In genomic region chr13:36725881-36726280, GRCm38 (mm10) we compare ENCODE assay signal across 14 mouse cellular contexts. TPM values are rescaled to one million over a fixed set of nuclear protein-coding genes. Genes with fewer than 3 reads are reported as not detected.
DNase-seq lines count a peak whose midpoint lies in the region; ATAC-seq and TF ChIP-seq lines count a peak whose summit lies in the region.
"Had no signal": no experiment of that assay in that cellular context is flagged by ENCODE, and none has a peak within 500 bp of the region (broad histone marks: within the 10 kb centered on the region; RNA-seq: fewer than 3 reads in every experiment).

No protein-coding gene starts in this region.

- H3K36me3 ChIP-seq in hindbrain, postnatal 0 days (ENCODE audit: insufficient read depth, low read length) = no peaks in the 10 kb centered on the region
- no peaks in the 10 kb centered on the region for H3K36me3 ChIP-seq in midbrain, postnatal 0 days (ENCODE audit: insufficient read depth, low read length)
- H3K36me3 ChIP-seq: liver, embryonic 12.5 days had no signal

- peak overlapping the region; percentile 59 for H3K4me2 ChIP-seq in hindbrain, postnatal 0 days (ENCODE audit: low read depth, low read length)
- peak overlapping the region; percentile 18; the same call in 1 of the 2 replicates for H3K4me2 ChIP-seq in midbrain, postnatal 0 days (ENCODE audit: low read depth, low read length, poor library complexity, severe bottlenecking)

- no peak overlapping the region for H3K4me3 ChIP-seq in hindbrain, postnatal 0 days (ENCODE audit: low read length)
- H3K4me3 ChIP-seq in midbrain, postnatal 0 days (ENCODE audit: low read depth, low read length) = no peak overlapping the region

- H3K9me3 ChIP-seq in hindbrain, postnatal 0 days (ENCODE audit: low read length) = no peaks in the 10 kb centered on the region
- H3K9me3 ChIP-seq in midbrain, postnatal 0 days (ENCODE audit: low read length) = no peaks in the 10 kb centered on the region
- H3K9me3 ChIP-seq: liver, embryonic 12.5 days had no signal

- 0 out of 2 replicates have a peak, but pooled peaks cover 8% of the 10 kb centered on the region for H3K4me1 ChIP-seq in hindbrain, postnatal 0 days (ENCODE audit: insufficient read depth, low read length)
- no peaks in the 10 kb centered on the region for H3K4me1 ChIP-seq in midbrain, postnatal 0 days (ENCODE audit: insufficient read depth, low read length)

- ATAC-seq in cerebellum, adult (ENCODE audit: insufficient number of reproducible peaks, low FRiP score, low TSS enrichment) = no peak
- ATAC-seq in hindbrain, postnatal 0 days = no peak
- no peak for ATAC-seq in midbrain, postnatal 0 days (ENCODE audit: low FRiP score)
- ATAC-seq in megakaryocyte-erythroid progenitor cell, adult 5-6 weeks (replicated peaks; ENCODE audit: low FRiP score, low TSS enrichment, poor library complexity, severe bottlenecking) = no peak
- ATAC-seq in frontal cortex, adult (ENCODE audit: low TSS enrichment) = no peak
- ATAC-seq: liver, embryonic 12.5 days had no signal

- peak; percentile 16 for DNase-seq in cerebellum, adult 11 months
- peak; percentile 29 for DNase-seq in embryo, embryonic 9.5 days (ENCODE audit: extremely low spot score)
- DNase-seq in hindbrain, postnatal 0 days (ENCODE audit: low spot score) = peak; percentile 31
- DNase-seq in midbrain, postnatal 0 days (ENCODE audit: low spot score) = no peak
- DNase-seq in right cerebral cortex, postnatal 4 days = no peak
- DNase-seq: lung, postnatal 4 days; spleen, adult 18-20 months; thymus, adult 2 months had no signal

- 5% methylated on average over 8 of the region's 8 CpGs for WGBS in hindbrain, postnatal 0 days
- WGBS in midbrain, postnatal 0 days = under 1% methylated on average over 8 of the region's 8 CpGs

- H3K9ac ChIP-seq in hindbrain, postnatal 0 days (replicated peaks; ENCODE audit: low read length) = 0 out of 2 replicates have a peak overlapping the region, but pooled peaks have one; percentile 13
- 0 out of 2 replicates have a peak overlapping the region, but pooled peaks have one; percentile 66 for H3K9ac ChIP-seq in midbrain, postnatal 0 days (replicated peaks; ENCODE audit: low read length, poor library complexity, severe bottlenecking)
- H3K9ac ChIP-seq: liver, embryonic 12.5 days had no signal

- no peak for TF ChIP-seq CTCF in hindbrain, postnatal 0 days (IDR thresholded peaks at IDR 0.05; ENCODE audit: low read depth)
- TF ChIP-seq CTCF in midbrain, postnatal 0 days (IDR thresholded peaks at IDR 0.05) = no peak

- H3K27me3 ChIP-seq in hindbrain, postnatal 0 days (ENCODE audit: insufficient read depth, low read length) = peaks cover 34% of the 10 kb centered on the region
- H3K27me3 ChIP-seq in midbrain, postnatal 0 days (ENCODE audit: insufficient read depth, low read length) = peaks cover 1% of the 10 kb centered on the region; the same call in 1 of the 2 replicates

- H3K27ac ChIP-seq in hindbrain, postnatal 0 days = peak overlapping the region; percentile 78; the same call in 1 of the 2 replicates
- H3K27ac ChIP-seq in midbrain, postnatal 0 days (ENCODE audit: low read depth, low read length) = peak overlapping the region; percentile 92
- H3K27ac ChIP-seq: liver, embryonic 12.5 days had no signal

RNA-seq across cellular contexts. Expression of gene Nrn1, which starts 9.1 kb away (rescaled TPM):
- total RNA-seq in hindbrain, postnatal 0 days (2014; rRNA removed) = 112 and 125 TPM in 2 replicates
- 73.8 and 76.0 TPM in 2 replicates for polyA plus RNA-seq in hindbrain, postnatal 0 days (2015; fragmentation: Nextera tagmentation; extraction: Ambion mirVana)
- total RNA-seq in midbrain, postnatal 0 days (2014; rRNA removed) = 122 and 155 TPM in 2 replicates
- polyA plus RNA-seq in midbrain, postnatal 0 days (2015; fragmentation: Nextera tagmentation; extraction: Ambion mirVana) = 54.0 and 67.8 TPM in 2 replicates
- total RNA-seq in megakaryocyte-erythroid progenitor cell, adult 5-6 weeks (2014; fragmentation: Nextera tagmentation) = not detected in 2 replicates
- total RNA-seq in megakaryocyte-erythroid progenitor cell, adult 5-6 weeks (2017) = not detected in 2 replicates
- total RNA-seq: hematopoietic stem cell, adult 5-6 weeks; neutrophil, adult 5-6 weeks had no signal

Comparison
In these comparisons a context has a peak if more than half of its experiments do, and no peak if none do; other contexts are left out.
1. DNase-seq: peak in cerebellum, adult 11 months (single experiment), embryo, embryonic 9.5 days (single experiment) and hindbrain, postnatal 0 days (single experiment); none in midbrain, postnatal 0 days (single experiment) and right cerebral cortex, postnatal 4 days (single experiment).
2. RNA of gene Nrn1, which starts 9.1 kb away (total RNA-seq): 122 to 155 TPM in midbrain, postnatal 0 days and 112 to 125 TPM in hindbrain, postnatal 0 days; not detected in megakaryocyte-erythroid progenitor cell, adult 5-6 weeks; every median in the first group is over 100 times any median in the second.